Mouse (Mus musculus) megakaryocyte, embryonic 14.5 days (primary cell): ENCODE results near the gene Nrcam.

Experiments
- FLI1 ChIP-seq: IDR thresholded peaks from 2 replicates; pipeline ENCODE4 v1.6.1; 2012; ENCODE audit warnings: low read length, inconsistent platforms, mixed read lengths
- GATA1 ChIP-seq: IDR thresholded peaks from 3 replicates; pipeline ENCODE4 v1.6.1; 2012; ENCODE audit warnings: mixed read lengths, low read length, inconsistent platforms, borderline replicate concordance

- TF ChIP-seq GATA1 (no peak), FLI1 (no peak)
These were observed at the start of gene Nrcam for GRCm38 (mm10) chr12:44328381-44329315.
